Mouse (Mus musculus) left cerebral cortex, postnatal 14 days (tissue): ENCODE measurements around the gene Hoxb2. TPM values are rescaled to one million over a fixed set of nuclear protein-coding genes. Genes with fewer than 3 reads are reported as not detected.

ENCODE experiments used
- DNase-seq, 2 experiments: peaks; one replicate each; pipeline ENCODE4 v3.0.0; 2021 to 2022; ENCODE audit warnings: low spot score in 2 of 2, mixed read lengths in 1 of 2
- intact Hi-C: fragments of 180-260 bp; cut with DNase I; formaldehyde crosslinking; loops from one replicate; pipeline ENCODE4 v1.15.1; 2025
- microRNA-seq, 2 experiments: library from miRNA; unstranded; fragments of <30 nt; microRNA quantifications; one replicate each; pipeline ENCODE4 v1.2.0; 2022
- total RNA-seq, 2 experiments: library from RNA; stranded (reverse); gene quantifications; 2 replicates each; pipeline ENCODE4 v1.2.3; 2021

Hoxb2 gene
- total RNA-seq, 2 experiments from 2014 or later: not detected

DNA sequence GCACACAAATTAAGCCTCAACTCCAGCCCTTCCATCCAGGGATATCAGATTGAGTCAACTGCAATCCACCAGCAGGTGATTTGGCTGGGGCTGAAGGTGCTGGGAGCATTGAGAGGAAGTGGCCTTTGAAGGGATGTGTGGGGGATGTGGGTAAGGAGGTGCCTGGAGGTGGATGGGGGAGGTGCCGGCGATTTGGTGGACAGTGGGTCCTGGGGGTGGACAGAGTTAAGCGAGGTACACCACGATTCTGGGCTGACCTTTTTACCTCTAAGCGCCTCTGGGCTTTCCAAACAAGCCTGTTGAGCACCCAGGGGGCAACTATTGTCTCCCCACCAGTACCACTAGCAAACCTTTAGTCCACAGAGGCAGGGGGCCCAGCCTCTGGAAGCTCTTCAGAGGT, 18.4 kb downstream of the Hoxb2 start:
- no peak for DNase-seq
- intact Hi-C loops: no loop called here

DNA sequence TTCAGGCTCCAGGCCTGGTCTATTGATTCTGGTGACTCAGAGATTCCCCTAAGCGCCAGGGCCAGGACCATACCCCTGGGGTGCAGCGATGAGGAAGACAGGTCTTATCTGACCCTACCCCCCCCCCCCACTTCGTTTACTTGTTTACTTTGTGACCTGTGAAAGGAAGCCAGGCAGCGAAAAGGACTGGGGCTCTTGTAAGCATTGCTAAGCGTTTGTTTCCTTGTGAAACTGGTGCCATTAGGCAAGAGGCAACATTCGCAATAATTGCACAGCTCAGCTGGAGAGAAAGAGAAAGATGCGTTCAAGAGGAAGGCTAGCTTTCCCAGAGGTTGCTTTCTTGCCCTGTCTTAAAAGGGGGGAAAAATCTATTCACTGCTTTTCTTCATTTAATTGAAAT, 18.8 kb downstream of the Hoxb2 start:
- intact Hi-C loops: no loop called here

DNA sequence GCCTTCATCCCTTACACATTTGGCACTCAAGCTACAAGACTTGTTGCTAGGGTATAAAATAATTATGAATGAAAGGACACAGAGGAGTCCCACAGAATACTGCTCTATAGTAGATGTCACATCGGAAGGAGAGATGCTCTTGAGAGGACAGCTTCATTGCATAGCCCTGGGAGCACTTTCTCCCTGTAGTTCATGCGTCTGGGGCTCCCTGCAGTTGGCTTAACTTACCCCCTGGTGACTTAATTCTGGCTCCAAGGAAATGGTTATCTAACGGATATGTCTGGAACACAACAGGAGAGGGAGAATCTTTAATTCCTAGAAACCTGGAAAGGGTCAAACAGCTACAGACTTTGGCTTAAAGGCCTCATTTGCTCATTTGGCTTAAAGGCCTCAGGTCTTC, 21.4 kb downstream of the Hoxb2 start:
- DNase-seq: no peak
- intact Hi-C loops: no loop called here

More for the DNA sequence above, 18.8 kb downstream of the Hoxb2 start:
- no peak for DNase-seq

DNA sequence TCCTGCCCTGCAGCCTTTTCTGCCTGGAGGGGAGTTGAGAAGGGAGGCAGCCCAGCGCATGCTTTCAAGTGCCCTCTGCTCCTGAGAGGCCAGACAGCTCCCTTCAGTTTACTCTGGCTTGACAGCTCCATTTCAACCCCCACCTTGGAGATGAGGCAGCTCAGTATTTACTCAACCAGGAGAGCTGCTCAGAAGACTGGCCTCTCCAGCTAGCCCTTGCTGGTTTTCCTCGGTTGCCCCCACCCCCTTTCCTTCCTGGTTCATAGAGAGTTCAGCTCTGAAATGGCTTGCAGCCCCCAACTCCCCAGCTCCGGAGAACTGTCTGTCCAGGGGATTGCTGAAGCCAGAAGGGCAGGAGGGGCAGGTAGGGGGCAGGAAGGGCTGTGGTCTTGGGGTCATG, 22.2 kb downstream of the Hoxb2 start:
- no peak for DNase-seq
- intact Hi-C loops: no loop called here

DNA sequence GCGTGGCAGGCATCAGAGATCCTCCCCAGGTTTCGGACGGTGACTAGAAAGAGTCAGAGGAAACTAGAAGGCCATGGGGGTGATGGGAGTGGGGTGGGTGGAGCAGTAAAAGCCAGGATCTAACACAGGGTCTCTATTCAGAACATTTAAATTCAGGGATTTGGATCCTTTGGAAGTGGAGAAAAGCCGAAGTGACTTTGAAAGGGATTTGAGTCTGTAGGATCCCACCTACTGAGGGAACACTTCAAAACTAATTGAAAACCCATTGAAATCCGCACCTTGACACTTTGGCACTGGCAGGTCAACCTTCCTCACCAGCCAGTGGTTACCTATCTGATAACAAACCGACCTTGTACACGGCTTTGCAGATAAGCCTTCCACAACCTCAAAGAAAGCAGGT, 24.5 kb downstream of the Hoxb2 start:
- no peak for DNase-seq
- intact Hi-C loops: no loop called here

DNA sequence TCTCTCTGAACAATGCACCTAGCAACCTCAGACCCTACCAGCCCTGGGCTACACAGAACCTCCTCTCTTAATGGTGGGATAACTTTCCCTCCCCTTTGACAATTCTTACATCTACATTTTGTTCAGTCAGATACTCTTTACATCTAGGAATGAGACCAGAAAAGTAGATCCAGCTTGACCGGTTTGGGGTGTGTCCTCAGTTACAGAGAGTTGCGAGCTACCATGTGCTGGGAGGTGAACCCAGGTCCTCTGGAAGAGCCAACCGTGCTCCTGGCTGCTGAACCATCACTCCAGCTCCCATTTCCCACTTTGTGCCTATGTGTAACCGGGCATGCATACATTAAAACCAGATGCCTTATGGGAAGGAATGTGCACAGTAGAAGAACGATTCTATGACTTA, 33.1 kb downstream of the Hoxb2 start:
- no peak for DNase-seq
- intact Hi-C loops: no loop called here

DNA sequence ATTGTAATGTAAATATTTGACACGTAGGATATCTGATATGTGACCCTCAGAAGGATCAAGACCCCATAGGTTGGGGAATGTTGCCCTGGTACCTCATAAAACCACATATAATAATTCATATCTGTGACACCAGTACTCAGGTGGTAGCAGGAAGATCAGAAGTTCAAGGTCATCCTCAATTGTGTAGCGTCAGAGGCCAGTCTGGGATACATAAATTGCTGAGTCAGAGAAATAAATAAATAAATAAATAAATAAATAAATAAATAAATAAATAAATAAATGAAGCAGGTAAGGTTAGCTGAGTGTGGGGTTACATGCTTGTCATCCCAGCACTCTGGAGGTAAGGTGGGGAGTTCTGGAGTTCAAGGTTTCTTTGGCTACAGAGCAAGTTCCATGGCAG, 37.3 kb downstream of the Hoxb2 start:
- DNase-seq: no peak
- intact Hi-C loops: no loop called here

DNA sequence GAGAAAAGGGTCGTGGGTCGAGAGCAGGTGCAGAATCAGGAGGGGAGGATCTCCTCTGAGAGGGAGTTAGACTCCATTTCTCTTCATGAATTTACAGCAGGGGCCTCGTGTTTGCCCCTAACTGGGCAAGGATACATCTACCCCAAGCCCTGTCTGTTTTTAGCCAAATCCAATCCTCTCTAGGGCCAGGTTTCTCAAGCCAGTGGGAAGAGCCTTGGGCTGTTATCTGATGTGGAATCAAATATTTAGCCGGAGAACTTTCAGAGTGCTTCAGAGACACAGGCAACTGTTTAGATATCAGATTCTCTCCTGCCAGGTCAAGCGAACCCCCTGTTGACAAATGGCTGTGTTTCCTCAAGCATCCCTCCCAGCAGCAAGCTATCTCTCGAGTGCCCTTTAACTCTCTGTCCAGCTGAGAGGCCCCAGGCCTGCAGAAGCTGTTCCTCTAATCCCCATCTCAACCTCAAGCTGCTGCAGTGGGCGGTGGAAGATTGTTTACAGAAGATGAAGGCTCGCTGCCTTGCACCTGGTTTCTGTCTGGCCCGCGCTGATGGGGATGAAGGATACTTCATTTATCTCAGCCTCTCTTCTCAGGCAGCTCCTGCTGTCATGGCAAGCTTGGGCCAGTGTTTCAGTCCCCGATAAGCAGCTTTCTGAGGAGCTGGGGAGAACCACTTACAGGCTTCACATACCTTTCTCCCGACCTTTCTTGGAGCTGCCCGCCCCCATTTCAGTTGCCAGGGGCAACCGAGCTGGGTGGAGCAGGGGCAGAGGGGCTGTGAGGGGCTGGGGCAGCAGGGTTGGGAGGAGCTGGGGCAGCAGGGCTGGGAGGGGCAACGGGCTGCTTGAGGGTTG, 46.7 kb downstream of the Hoxb2 start:
- intact Hi-C loops: no loop called here
- no peak for DNase-seq

DNA sequence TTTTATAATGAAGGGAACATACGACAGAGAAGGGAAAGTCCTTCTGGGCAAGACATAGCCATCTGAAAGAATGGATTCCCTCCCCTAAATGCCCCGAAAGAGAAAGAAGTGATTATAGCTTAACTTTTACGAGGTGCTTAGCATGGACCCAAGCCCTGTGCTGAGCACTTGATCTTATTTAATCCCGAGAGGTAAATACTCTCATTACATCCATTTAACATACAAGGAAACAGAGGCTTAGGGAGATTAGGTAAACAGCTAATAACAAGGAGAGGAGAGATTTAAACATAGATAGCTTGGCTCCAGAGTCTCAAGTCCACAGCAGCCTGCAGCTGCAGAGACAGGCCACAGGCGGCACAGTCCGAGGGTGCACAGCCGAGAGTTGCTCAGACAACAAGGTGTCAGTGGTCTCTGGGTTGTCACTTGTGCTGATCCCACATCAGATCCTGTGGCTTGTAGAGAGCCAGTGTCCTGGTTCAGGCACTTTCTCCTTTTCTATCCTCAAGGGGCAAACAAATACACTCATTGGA, 47.5 kb downstream of the Hoxb2 start:
- intact Hi-C loops: no loop called here
- DNase-seq: no peak

DNA sequence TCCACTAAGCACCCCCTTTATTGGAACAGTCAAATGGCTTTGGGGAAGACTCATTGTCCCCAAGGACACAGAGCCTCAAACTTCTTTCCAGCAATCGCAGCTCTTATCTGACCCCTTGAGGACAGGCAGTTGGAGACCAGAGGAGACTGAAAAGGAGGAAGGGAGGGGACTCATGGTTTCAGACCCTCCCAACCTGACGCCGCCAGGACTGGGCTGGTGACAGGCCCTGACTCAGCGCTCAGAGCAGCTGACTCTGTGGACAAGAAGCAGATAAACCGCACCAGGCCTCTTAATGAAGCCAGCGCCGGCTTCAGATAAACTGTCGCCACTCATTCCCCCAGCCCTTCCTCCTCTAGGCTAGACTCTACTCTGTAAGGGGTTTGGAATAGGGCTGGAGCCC, 49.6 kb downstream of the Hoxb2 start:
- DNase-seq: no peak
- intact Hi-C loops: no loop called here

Small RNA genes lying within 50 kb of the gene (microRNA-seq; reads per million reads assigned to microRNA genes)
- 1.8 to 10.4 reads per million in 2 experiments for gene Mir10a

Other genes with a start within 250 kb of the Hoxb2 start
- gene Calcoco2, start 238.6 kb upstream of the Hoxb2 start, total RNA-seq: not detected
- gene Ttll6, start 216.7 kb upstream of the Hoxb2 start, total RNA-seq: under 1 TPM; 0.18 to 0.27 TPM
- not detected for gene Hoxb13, start 156.2 kb upstream of the Hoxb2 start, total RNA-seq
- not detected for gene Hoxb9, start 79.1 kb upstream of the Hoxb2 start, total RNA-seq
- gene Hoxb8, start 68.6 kb upstream of the Hoxb2 start, total RNA-seq: not detected
- gene Hoxb7, start 63.9 kb upstream of the Hoxb2 start, total RNA-seq: not detected
- not detected for gene Hoxb6, start 58.0 kb upstream of the Hoxb2 start, total RNA-seq
- gene Hoxb5, start 47.2 kb upstream of the Hoxb2 start, total RNA-seq: not detected
- gene Hoxb4, start 32.3 kb upstream of the Hoxb2 start, total RNA-seq: not detected
- gene Hoxb3, start 27.2 kb upstream of the Hoxb2 start, total RNA-seq: not detected
- gene Hoxb1, start 15.2 kb downstream of the Hoxb2 start, total RNA-seq: not detected
- gene Skap1, start 114.1 kb downstream of the Hoxb2 start, total RNA-seq: 1 to 10 TPM; 2.2 to 2.4 TPM